23 mouse cellular contexts compared by ENCODE assay signal in genomic region chr16:33487709-33488108, GRCm38 (mm10). TPM values are rescaled to one million over a fixed set of nuclear protein-coding genes. Genes with fewer than 3 reads are reported as not detected.
"Had no signal": no experiment of that assay in that cellular context is flagged by ENCODE, and none has a peak within 500 bp of the region (broad histone marks: within the 10 kb centered on the region; RNA-seq: fewer than 3 reads in every experiment).

No protein-coding gene starts in this region.

- H3K9ac ChIP-seq: limb, embryonic 12.5 days; limb, embryonic 15.5 days; liver, embryonic 14.5 days; liver, postnatal 0 days; midbrain, embryonic 15.5 days; neural tube, embryonic 13.5 days; stomach, embryonic 15.5 days had no signal

- ATAC-seq: intestine, postnatal 0 days; liver, postnatal 0 days had no signal

- H3K9me3 ChIP-seq: limb, embryonic 12.5 days; limb, embryonic 15.5 days; midbrain, embryonic 15.5 days; neural tube, embryonic 13.5 days; stomach, embryonic 15.5 days had no signal

- DNase-seq: kidney, adult 2 months; kidney, postnatal 25 days; left cerebral cortex, postnatal 4 days; liver, postnatal 0 days; lung, postnatal 4 days; retina, postnatal 1 day; right cerebral cortex, postnatal 25 days; spleen, adult 18-20 months; thymus, postnatal 25 days had no signal

- H3K4me1 ChIP-seq: limb, embryonic 12.5 days; limb, embryonic 15.5 days; midbrain, embryonic 15.5 days; neural tube, embryonic 13.5 days; stomach, embryonic 15.5 days had no signal

- H3K27ac ChIP-seq: kidney, postnatal 0 days; limb, embryonic 12.5 days; limb, embryonic 15.5 days; liver, embryonic 14.5 days; neural tube, embryonic 13.5 days; stomach, embryonic 15.5 days had no signal

- H3K4me2 ChIP-seq: limb, embryonic 12.5 days; limb, embryonic 15.5 days; liver, embryonic 11.5 days; midbrain, embryonic 11.5 days; midbrain, embryonic 15.5 days; neural tube, embryonic 13.5 days; stomach, embryonic 15.5 days had no signal

- H3K4me3 ChIP-seq: limb, embryonic 12.5 days; limb, embryonic 15.5 days; midbrain, embryonic 15.5 days; myocyte; neural tube, embryonic 13.5 days; stomach, embryonic 15.5 days had no signal

- H3K27me3 ChIP-seq: limb, embryonic 12.5 days; limb, embryonic 15.5 days; midbrain, embryonic 15.5 days; neural tube, embryonic 13.5 days; stomach, embryonic 15.5 days had no signal

RNA-seq across cellular contexts. Expression of gene Slc12a8, which starts 29.4 kb away (rescaled TPM):
- total RNA-seq: megakaryocyte progenitor cell, adult 5-6 weeks; megakaryocyte-erythroid progenitor cell, adult 5-6 weeks; monocyte, adult 5-6 weeks had no signal
